Mouse (Mus musculus) spleen, postnatal 4 days (tissue): ENCODE data around the gene Tagln.

Experiments
- DNase-seq, 2 experiments: peaks; one replicate each; pipeline ENCODE4 v3.0.0; 2022; ENCODE audit warnings: low spot score in 2 of 2

The Tagln gene

GRCm38 (mm10) chr9:45946182-45946871, 10.5 kb upstream of the Tagln start:
- DNase-seq = peak in 1 of 2 experiments; percentile 61

GRCm38 (mm10) chr9:45945721-45946120, 9.9 kb upstream of the Tagln start:
- peak in 1 of 2 experiments; percentile 60 for DNase-seq

- peak; percentile 50 to 72 for DNase-seq
Observed at GRCm38 (mm10) chr9:45944506-45945400, 8.9 kb upstream of the Tagln start.

- peak in 1 of 2 experiments; percentile 63 for DNase-seq
Observed at GRCm38 (mm10) chr9:45943628-45944505, 8.0 kb upstream of the Tagln start.

- peak in 1 of 2 experiments; percentile 55 for DNase-seq
Observed at GRCm38 (mm10) chr9:45942916-45943315, 7.1 kb upstream of the Tagln start.

- no peak for DNase-seq
Observed at GRCm38 (mm10) chr9:45942464-45942863, 6.6 kb upstream of the Tagln start.

- peak in 1 of 2 experiments; percentile 48 for DNase-seq
Observed at GRCm38 (mm10) chr9:45941329-45941888, 5.6 kb upstream of the Tagln start.

GRCm38 (mm10) chr9:45939794-45940193, 3.9 kb upstream of the Tagln start:
- DNase-seq = no peak

GRCm38 (mm10) chr9:45938952-45939637, 3.2 kb upstream of the Tagln start:
- peak in 1 of 2 experiments; percentile 61 for DNase-seq

GRCm38 (mm10) chr9:45938088-45938487, 2.2 kb upstream of the Tagln start:
- no peak for DNase-seq

- DNase-seq = peak in 1 of 2 experiments; percentile 50
Observed at GRCm38 (mm10) chr9:45936883-45937282, 1.0 kb upstream of the Tagln start.

GRCm38 (mm10) chr9:45932571-45933415, 3.1 kb downstream of the Tagln start:
- DNase-seq = no peak

- no peak for DNase-seq
Observed at GRCm38 (mm10) chr9:45931958-45932357, 3.9 kb downstream of the Tagln start.

- DNase-seq = no peak
Observed at GRCm38 (mm10) chr9:45929285-45929684, 6.6 kb downstream of the Tagln start.

- no peak for DNase-seq
Observed at GRCm38 (mm10) chr9:45919895-45920294, 16.0 kb downstream of the Tagln start.

- DNase-seq = no peak
Observed at GRCm38 (mm10) chr9:45917041-45917934, 18.6 kb downstream of the Tagln start.

GRCm38 (mm10) chr9:45915659-45916058, 20.2 kb downstream of the Tagln start:
- no peak for DNase-seq

GRCm38 (mm10) chr9:45911673-45912072, 24.2 kb downstream of the Tagln start:
- DNase-seq = peak; percentile 47 to 78

- DNase-seq = no peak
Observed at GRCm38 (mm10) chr9:45910995-45911394, 24.9 kb downstream of the Tagln start.
